16 mouse cellular contexts compared by ENCODE assay signal in the genomic region with DNA sequence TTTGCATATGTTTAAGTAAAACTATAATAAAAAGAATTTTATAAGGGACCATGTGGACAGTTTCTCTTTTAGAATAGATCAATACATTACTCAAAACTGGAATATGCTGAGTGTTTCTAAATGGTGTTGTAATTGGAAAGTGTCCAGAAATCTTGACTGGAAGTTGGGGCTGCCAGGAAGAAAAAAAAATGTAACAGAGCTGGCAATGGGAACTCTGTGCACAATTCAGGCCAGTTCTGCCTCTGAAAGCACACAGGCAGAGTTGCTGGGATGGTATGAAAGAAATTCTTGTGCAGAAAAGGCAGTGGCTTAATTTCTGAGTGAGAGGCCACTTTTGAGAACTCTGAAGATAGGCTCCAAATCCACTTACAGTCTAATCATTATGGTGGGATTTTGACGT. TPM values are rescaled to one million over a fixed set of nuclear protein-coding genes. Genes with fewer than 3 reads are reported as not detected.
DNase-seq lines count a peak whose midpoint lies in the region; ATAC-seq and TF ChIP-seq lines count a peak whose summit lies in the region.
"Had no signal": no experiment of that assay in that cellular context is flagged by ENCODE, and none has a peak within 500 bp of the region (broad histone marks: within the 10 kb centered on the region; RNA-seq: fewer than 3 reads in every experiment).

No protein-coding gene starts in this region.

- H3K36me3 ChIP-seq in hindbrain, embryonic 15.5 days, result no peaks in the 10 kb centered on the region
- H3K36me3 ChIP-seq in hindbrain, embryonic 12.5 days, result no peaks in the 10 kb centered on the region
- H3K36me3 ChIP-seq in lung, postnatal 0 days (ENCODE audit: insufficient read depth, low read length), result no peaks in the 10 kb centered on the region
- no peaks in the 10 kb centered on the region for H3K36me3 ChIP-seq in embryonic facial prominence, embryonic 14.5 days (ENCODE audit: control insufficient read depth, insufficient read depth, low read length)
- H3K36me3 ChIP-seq in limb, embryonic 14.5 days (ENCODE audit: control insufficient read depth, insufficient read depth, low read length), result no peaks in the 10 kb centered on the region
- H3K36me3 ChIP-seq: heart, embryonic 12.5 days; liver, embryonic 15.5 days had no signal

- H3K4me1 ChIP-seq in hindbrain, embryonic 15.5 days (replicated peaks), result no peaks in the 10 kb centered on the region
- H3K4me1 ChIP-seq in hindbrain, embryonic 12.5 days, result no peaks in the 10 kb centered on the region
- H3K4me1 ChIP-seq in lung, postnatal 0 days (ENCODE audit: insufficient read depth, low read depth, low read length), result no peaks in the 10 kb centered on the region
- H3K4me1 ChIP-seq in embryonic facial prominence, embryonic 14.5 days (ENCODE audit: control insufficient read depth, insufficient read depth, low read length), result no peaks in the 10 kb centered on the region
- no peaks in the 10 kb centered on the region for H3K4me1 ChIP-seq in limb, embryonic 14.5 days (ENCODE audit: control insufficient read depth, insufficient read depth, low read length)
- H3K4me1 ChIP-seq: heart, embryonic 12.5 days; liver, embryonic 15.5 days had no signal

- 47% methylated on average over 1 of the region's 1 CpGs for WGBS in hindbrain, embryonic 15.5 days
- 53% methylated on average over 1 of the region's 1 CpGs for WGBS in hindbrain, embryonic 12.5 days
- WGBS in lung, postnatal 0 days, result 28% methylated on average over 1 of the region's 1 CpGs
- 23% methylated on average over 1 of the region's 1 CpGs for WGBS in embryonic facial prominence, embryonic 14.5 days
- WGBS in limb, embryonic 14.5 days, result 33% methylated on average over 1 of the region's 1 CpGs

- no peak overlapping the region for H3K4me2 ChIP-seq in hindbrain, embryonic 15.5 days
- H3K4me2 ChIP-seq in hindbrain, embryonic 12.5 days (replicated peaks), result no peak overlapping the region
- H3K4me2 ChIP-seq in lung, postnatal 0 days (replicated peaks; ENCODE audit: low read depth, low read length), result no peak overlapping the region
- no peak overlapping the region for H3K4me2 ChIP-seq in embryonic facial prominence, embryonic 14.5 days (ENCODE audit: low read depth, low read length)
- no peak overlapping the region for H3K4me2 ChIP-seq in limb, embryonic 14.5 days (replicated peaks; ENCODE audit: low read depth, low read length, severe bottlenecking)
- H3K4me2 ChIP-seq: heart, embryonic 12.5 days; liver, embryonic 15.5 days; midbrain, embryonic 11.5 days had no signal

- H3K9me3 ChIP-seq in hindbrain, embryonic 15.5 days, result no peaks in the 10 kb centered on the region
- H3K9me3 ChIP-seq in hindbrain, embryonic 12.5 days (replicated peaks), result no peaks in the 10 kb centered on the region
- H3K9me3 ChIP-seq in lung, postnatal 0 days (ENCODE audit: low read length), result no peaks in the 10 kb centered on the region
- H3K9me3 ChIP-seq in embryonic facial prominence, embryonic 14.5 days (ENCODE audit: control insufficient read depth, low read length), result no peaks in the 10 kb centered on the region
- no peaks in the 10 kb centered on the region for H3K9me3 ChIP-seq in limb, embryonic 14.5 days (ENCODE audit: control insufficient read depth, low read length)
- H3K9me3 ChIP-seq: heart, embryonic 12.5 days; liver, embryonic 15.5 days had no signal

- no peak for TF ChIP-seq EP300 in lung, postnatal 0 days (IDR thresholded peaks at IDR 0.05)

- no peak for TF ChIP-seq POLR2A in limb, embryonic 14.5 days (IDR thresholded peaks at IDR 0.05; ENCODE audit: borderline replicate concordance, extremely low read depth, insufficient read depth, insufficient read length)

- no peak overlapping the region for H3K9ac ChIP-seq in hindbrain, embryonic 15.5 days
- no peak overlapping the region for H3K9ac ChIP-seq in hindbrain, embryonic 12.5 days
- no peak overlapping the region for H3K9ac ChIP-seq in lung, postnatal 0 days (replicated peaks; ENCODE audit: low read depth)
- no peak overlapping the region for H3K9ac ChIP-seq in embryonic facial prominence, embryonic 14.5 days (ENCODE audit: low read depth, low read length)
- no peak overlapping the region for H3K9ac ChIP-seq in limb, embryonic 14.5 days (ENCODE audit: low read depth, low read length, severe bottlenecking)
- H3K9ac ChIP-seq: heart, embryonic 12.5 days; liver, embryonic 15.5 days had no signal

- H3K27me3 ChIP-seq in hindbrain, embryonic 15.5 days, result no peaks in the 10 kb centered on the region
- H3K27me3 ChIP-seq in hindbrain, embryonic 12.5 days, result no peaks in the 10 kb centered on the region
- H3K27me3 ChIP-seq in lung, postnatal 0 days (replicated peaks; ENCODE audit: insufficient read depth, low read length), result no peaks in the 10 kb centered on the region
- H3K27me3 ChIP-seq in embryonic facial prominence, embryonic 14.5 days (replicated peaks; ENCODE audit: control insufficient read depth, insufficient read depth, low read length), result no peaks in the 10 kb centered on the region
- no peaks in the 10 kb centered on the region for H3K27me3 ChIP-seq in limb, embryonic 14.5 days (ENCODE audit: control insufficient read depth, insufficient read depth, low read length)
- H3K27me3 ChIP-seq: heart, embryonic 12.5 days; liver, embryonic 15.5 days had no signal

- peak overlapping the region; percentile 18; the same call in 1 of the 2 replicates for H3K27ac ChIP-seq in hindbrain, embryonic 15.5 days (replicated peaks)
- H3K27ac ChIP-seq in hindbrain, embryonic 12.5 days, result no peak overlapping the region
- H3K27ac ChIP-seq in lung, postnatal 0 days (ENCODE audit: low read length), result no peak overlapping the region
- H3K27ac ChIP-seq in embryonic facial prominence, embryonic 14.5 days (replicated peaks; ENCODE audit: low read depth, low read length), result no peak overlapping the region; the same call in 1 of the 2 replicates
- H3K27ac ChIP-seq in limb, embryonic 14.5 days (replicated peaks; ENCODE audit: low read depth, low read length), result peak overlapping the region; percentile 70; the same call in 1 of the 2 replicates
- H3K27ac ChIP-seq: kidney, postnatal 0 days; liver, embryonic 15.5 days had no signal

- no peak for TF ChIP-seq CTCF in lung, postnatal 0 days (IDR thresholded peaks at IDR 0.05)

- H3K4me3 ChIP-seq in hindbrain, embryonic 15.5 days, result no peak overlapping the region
- H3K4me3 ChIP-seq in hindbrain, embryonic 12.5 days, result no peak overlapping the region
- H3K4me3 ChIP-seq in lung, postnatal 0 days (ENCODE audit: low read depth, low read length), result no peak overlapping the region
- no peak overlapping the region for H3K4me3 ChIP-seq in embryonic facial prominence, embryonic 14.5 days (ENCODE audit: low read depth, low read length)
- no peak overlapping the region for H3K4me3 ChIP-seq in limb, embryonic 14.5 days (replicated peaks; ENCODE audit: low read length)
- H3K4me3 ChIP-seq: heart, embryonic 12.5 days; liver, embryonic 15.5 days had no signal

- DNase-seq in lung, postnatal 0 days (ENCODE audit: low spot score), result peak; percentile 53
- no peak for DNase-seq in lung, adult 18-20 months
- DNase-seq in embryonic facial prominence, embryonic 14.5 days (ENCODE audit: low spot score), result peak; percentile 79
- DNase-seq in limb, embryonic 14.5 days (ENCODE audit: low spot score), result peak; percentile 60
- no peak for DNase-seq in frontal cortex, postnatal 25 days (ENCODE audit: low spot score in 2 of 2)
- DNase-seq: cerebellum, adult 2 months; gastrocnemius, postnatal 25 days; layer of hippocampus, adult 9-11 months; right cerebral cortex, postnatal 4 days; thymus, postnatal 36 days had no signal

- 0 out of 2 replicates have a peak, but pooled peaks have one; percentile 45 for ATAC-seq in hindbrain, embryonic 15.5 days (ENCODE audit: low FRiP score, low read depth)
- ATAC-seq in hindbrain, embryonic 12.5 days (ENCODE audit: low FRiP score), result no peak
- no peak for ATAC-seq in lung, postnatal 0 days
- ATAC-seq in embryonic facial prominence, embryonic 14.5 days (ENCODE audit: low read depth), result no peak; the same call in 1 of the 2 replicates
- peak; percentile 41 for ATAC-seq in limb, embryonic 14.5 days (ENCODE audit: low FRiP score, low read depth)

RNA-seq across cellular contexts. Expression of gene Vwc2, which starts 11.4 kb away (rescaled TPM):
- polyA plus RNA-seq in hindbrain, embryonic 15.5 days (2015; fragmentation: Nextera tagmentation; extraction: Ambion mirVana), result 10.5 TPM in 2 replicates
- 2.1 and 3.5 TPM in 2 replicates for polyA plus RNA-seq in hindbrain, embryonic 12.5 days (2016; fragmentation: Nextera tagmentation; extraction: Ambion mirVana)
- 0.27 and 0.39 TPM in 2 replicates for polyA plus RNA-seq in lung, postnatal 0 days (2015; fragmentation: Nextera tagmentation; extraction: Ambion mirVana)
- 7.8 and 8.4 TPM in 2 replicates for polyA plus RNA-seq in embryonic facial prominence, embryonic 14.5 days (2014; fragmentation: Nextera tagmentation; extraction: Ambion mirVana)
- 7.2 and 7.6 TPM in 2 replicates for polyA plus RNA-seq in limb, embryonic 14.5 days (2012; rRNA removed)
- polyA plus RNA-seq in limb, embryonic 14.5 days (2014; fragmentation: Nextera tagmentation; extraction: Ambion mirVana), result 4.5 and 6.0 TPM in 2 replicates

Comparison
In these comparisons a context has a peak if more than half of its experiments do, and no peak if none do; other contexts are left out.
1. ATAC-seq: peak in hindbrain, embryonic 15.5 days (single experiment) and limb, embryonic 14.5 days (single experiment); none in hindbrain, embryonic 12.5 days (single experiment), lung, postnatal 0 days (single experiment) and embryonic facial prominence, embryonic 14.5 days (single experiment).
2. H3K27ac ChIP-seq: peak in hindbrain, embryonic 15.5 days (single experiment) and limb, embryonic 14.5 days (single experiment); none in hindbrain, embryonic 12.5 days (single experiment), lung, postnatal 0 days (single experiment) and embryonic facial prominence, embryonic 14.5 days (single experiment).
3. DNase-seq: peak in lung, postnatal 0 days (single experiment), embryonic facial prominence, embryonic 14.5 days (single experiment) and limb, embryonic 14.5 days (single experiment); none in lung, adult 18-20 months (0 of 2) and frontal cortex, postnatal 25 days (0 of 2).